Mouse (Mus musculus) liver, adult 2 months (tissue): ENCODE measurements around the gene Nppc.

Experiments
- CTCF ChIP-seq: fragments of 200-500 bp; IDR thresholded peaks from 2 replicates; pipeline ENCODE4 v1.5.1; 2011; ENCODE audit warnings: low read depth, low read length, control low read depth
- POLR2A ChIP-seq: fragments of 200-500 bp; IDR thresholded peaks from 2 replicates; pipeline ENCODE4 v1.6.1; 2011; ENCODE audit warnings: low read length, control low read depth; ENCODE audit not compliant: insufficient read depth; ENCODE audit errors: extremely low read depth

DNA sequence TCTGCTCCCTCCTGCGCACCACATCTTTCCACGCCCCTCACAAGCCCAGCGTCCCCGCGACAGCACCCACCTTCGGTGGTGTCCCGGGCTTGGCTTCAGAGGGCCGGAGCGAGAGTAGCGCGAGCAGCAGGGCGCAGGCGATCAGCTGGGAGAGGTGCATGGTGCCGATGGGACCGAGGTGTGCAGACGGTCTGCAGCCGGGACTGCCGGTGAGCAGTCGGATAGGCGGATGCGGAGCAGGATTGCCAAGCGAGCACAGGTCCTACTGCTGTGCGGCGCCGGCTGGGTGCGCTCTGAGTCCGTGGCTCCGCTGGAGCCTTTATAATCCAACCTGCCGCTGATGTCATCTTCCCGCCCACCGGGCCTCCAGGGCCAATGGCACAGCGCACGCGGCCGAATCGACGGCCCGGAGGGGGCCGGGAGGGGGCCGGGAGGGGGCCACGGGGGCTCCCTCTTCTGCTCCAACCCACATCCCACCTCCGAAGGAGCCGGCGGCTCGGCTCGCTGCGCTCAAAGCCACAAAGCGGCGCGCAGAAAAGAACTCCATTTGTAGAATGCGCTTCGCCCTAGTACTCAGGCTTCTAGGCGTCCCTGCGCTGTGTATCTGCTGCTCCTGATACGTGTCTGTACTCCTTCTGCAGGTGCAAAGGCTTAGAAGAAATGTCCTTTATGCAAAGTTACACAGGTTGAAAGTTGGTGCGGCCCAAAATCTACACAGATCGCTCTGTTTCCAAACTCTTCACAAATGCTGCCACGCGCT is at the start of gene Nppc:
- TF ChIP-seq CTCF (peak; percentile 67), POLR2A (peak; percentile 59; the same call in 1 of the 2 replicates)
